Mouse (Mus musculus) retina, postnatal 1 day (tissue): ENCODE data around the gene 1110017D15Rik.
A peak's percentile ranks its signal among the peaks of the same experiment; 100 is the strongest.

ENCODE experiments used
- DNase-seq: peaks from one replicate; pipeline ENCODE4 v3.0.0-alpha.2; 2012

Gene 1110017D15Rik

GRCm38 (mm10) chr4:41507998-41508397 lies 9.1 kb downstream of the 1110017D15Rik start:
- DNase-seq: no peak

DNA sequence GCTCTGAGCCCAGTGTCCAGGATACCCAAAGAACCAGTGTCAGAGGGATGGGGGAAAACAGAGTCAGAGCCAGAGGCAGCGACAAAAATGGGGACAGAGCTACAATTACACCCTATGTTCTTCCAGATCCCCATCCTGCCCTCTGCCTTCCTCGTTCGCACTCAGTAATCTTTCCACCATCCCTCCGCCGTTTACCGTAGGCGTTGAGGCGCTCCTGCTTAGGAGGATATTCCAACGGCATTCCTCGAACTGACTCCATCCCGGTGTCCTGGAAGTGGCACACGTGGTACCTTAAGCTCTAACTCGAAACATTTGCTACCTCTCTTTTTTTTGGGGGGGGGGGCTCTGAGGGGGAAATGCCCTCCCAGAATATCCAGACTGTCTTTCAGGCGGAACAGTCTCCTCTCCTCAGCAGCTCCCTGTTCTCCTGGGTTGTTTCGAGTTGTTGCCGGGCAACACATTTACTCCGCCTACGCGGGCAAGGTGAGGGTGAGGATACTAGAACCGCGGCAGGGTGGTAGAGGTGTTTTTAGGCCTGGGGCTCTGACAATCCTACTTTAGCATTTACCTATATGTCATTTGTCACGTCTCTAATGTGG lies 9.7 kb downstream of the 1110017D15Rik start:
- DNase-seq: peak; percentile 32

DNA sequence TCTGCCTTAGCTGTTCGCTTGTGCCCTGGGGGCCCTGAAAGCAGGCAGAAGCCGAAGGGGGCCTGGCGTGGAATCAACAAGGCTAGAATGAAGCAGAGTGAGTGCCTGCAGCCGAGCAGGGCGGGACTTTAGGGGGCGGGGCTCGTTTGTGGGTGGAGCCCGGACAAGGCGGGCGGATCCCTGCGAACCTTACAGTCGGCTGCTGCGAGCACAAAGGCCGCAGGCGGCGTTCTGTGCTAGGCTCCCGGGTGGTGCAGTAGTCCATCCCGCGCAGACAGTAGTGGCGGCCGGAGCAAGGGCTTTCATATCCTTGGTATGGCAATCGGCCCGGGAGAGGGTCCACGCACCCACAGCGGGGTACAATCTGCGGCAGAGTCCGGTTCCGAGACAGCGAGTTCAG lies 10.2 kb downstream of the 1110017D15Rik start:
- peak; percentile 90 for DNase-seq

DNA sequence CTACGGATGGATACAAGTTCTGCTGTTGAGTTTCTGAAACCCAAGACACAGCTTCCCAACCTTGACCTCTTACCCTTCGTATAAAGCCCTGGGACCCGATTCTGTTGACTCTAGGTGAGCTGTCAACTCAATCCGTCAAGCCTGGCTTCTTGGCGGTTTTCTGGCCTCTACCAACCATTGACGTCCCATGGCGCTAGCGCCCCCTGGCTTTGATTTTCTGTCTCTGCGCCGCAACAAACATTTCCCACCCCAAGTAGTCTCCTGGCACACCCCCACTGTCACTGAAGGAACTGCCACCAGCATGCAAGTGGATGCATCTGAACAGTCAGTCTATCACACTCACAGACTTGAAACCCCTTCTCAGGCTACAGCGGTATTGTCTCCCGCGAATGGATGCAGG lies 11.0 kb downstream of the 1110017D15Rik start:
- peak; percentile 75 for DNase-seq

GRCm38 (mm10) chr4:41505131-41505551 lies 12.0 kb downstream of the 1110017D15Rik start:
- peak; percentile 33 for DNase-seq

DNA sequence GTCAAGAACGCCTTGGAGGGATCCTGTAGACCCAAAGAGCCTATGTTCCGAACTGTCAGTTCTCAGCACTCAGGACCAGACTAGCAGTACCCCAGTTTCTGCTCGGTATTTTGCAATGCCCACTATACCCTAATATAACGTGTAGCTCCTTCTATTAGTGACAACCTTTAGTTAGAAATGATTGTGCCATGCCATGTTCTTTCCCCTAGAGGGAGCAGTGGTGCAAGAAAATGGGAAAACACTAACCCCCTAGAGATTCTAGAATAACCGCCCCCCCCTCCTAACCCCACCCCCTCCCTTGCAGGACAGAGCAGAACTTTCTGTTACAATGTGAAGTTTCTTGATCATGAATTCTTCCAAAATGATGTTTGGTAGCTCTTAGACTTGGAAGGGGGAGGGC lies 12.8 kb downstream of the 1110017D15Rik start:
- peak; percentile 24 for DNase-seq

DNA sequence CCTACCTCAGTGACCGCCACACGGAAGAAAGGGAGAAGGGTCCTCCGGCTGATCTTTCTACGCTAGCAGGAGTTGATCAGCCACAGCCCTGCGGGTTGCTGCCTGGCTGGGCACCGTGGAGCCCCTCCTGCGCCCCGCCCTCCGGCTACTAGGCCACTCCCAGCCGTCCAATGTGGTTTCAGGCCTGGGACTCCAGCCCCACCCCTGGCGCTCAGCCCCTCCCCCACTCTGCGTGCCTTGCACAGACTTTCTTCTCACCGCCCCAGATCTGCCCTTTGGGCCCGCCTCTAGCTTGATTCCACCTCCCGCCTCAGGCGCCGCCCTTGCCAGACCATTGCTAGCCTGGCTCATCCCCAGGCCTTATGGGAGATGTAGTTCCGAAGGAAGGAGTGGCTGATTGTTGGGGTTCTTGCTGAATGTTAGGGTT lies 14.1 kb downstream of the 1110017D15Rik start, which contains the start of gene AI464131:
TSS of gene AI464131 (minus strand) at position 91 of the 427 bp plus-strand sequence.
- DNase-seq: peak; percentile 98

DNA sequence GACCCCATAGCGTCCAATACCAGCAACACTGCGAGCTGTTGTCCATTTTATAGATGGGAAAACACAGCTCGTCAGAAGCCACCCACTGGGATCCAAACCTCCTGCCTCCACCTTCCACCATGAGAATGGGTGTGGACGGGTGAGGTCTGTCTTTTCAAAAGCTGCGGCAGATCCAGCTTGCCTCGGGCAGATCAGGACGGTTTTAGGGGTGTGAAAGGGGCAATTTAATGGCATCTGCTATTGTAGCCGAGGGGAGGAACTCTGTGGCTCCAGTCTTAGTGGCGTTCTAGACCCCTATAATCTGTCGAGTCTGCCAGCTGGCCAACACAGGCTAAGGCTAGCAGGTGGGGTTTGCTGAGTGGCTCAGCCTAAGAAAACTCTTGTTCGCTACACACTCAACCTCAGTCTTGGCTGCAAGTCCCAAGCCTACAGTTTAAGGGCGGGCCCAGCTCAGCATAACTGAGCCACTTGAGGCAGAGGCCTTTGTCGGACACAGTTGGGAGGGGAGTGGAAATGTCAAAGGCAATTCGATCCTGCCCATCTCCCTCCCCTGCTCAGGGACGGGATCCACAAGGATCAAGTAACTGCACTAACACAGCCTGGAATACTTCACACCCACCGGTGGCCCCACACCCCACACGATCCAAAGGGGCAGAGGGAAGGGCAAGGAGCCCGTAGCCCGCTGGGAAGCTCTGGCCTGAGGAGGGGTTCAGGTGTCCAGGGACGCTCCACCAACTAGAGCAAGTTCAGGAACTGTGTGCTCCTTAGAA lies 14.8 kb downstream of the 1110017D15Rik start:
- peak; percentile 58 for DNase-seq

DNA sequence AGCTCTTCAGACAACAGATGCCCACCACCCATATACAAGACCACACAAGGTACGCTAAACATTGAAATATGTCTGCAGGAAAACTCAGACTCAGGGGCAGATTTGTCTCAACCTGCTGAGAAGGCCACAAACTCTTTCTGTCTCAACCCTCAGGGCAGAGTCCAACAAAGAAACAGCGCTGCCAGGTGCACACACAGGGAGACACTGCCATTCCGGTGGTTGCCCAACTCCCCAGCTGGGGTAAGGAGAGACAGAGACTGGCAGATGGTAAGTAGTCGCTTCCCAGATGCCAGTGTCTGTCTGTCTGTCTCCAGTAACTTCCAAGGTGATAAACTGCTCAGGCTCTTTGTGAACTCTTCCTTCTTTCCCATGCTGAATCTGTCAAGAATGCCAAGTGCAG lies 16.3 kb downstream of the 1110017D15Rik start:
- DNase-seq: no peak

DNA sequence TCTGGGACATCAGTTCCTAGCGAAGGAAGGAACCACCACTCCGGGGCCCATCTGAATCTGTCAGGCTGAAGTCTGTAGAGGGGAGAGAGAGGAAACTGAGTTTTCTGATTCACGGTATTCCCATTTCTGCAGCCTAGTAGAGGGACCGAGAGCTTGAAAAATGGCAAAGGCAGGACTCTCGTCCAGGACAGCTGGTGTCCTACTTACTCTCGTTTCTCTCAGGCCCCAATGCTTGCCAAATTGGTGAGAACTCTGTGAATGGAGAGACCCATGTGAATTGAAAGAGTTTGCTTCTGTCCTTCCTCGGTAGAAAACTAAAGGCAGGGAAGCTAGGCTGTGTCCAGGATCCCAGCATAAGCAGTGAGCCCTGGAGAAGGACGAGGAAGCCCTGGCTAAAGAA lies 17.5 kb downstream of the 1110017D15Rik start:
- DNase-seq: no peak

- DNase-seq: peak; percentile 53
These were observed 18.2 kb downstream of the 1110017D15Rik start for GRCm38 (mm10) chr4:41498921-41499391.

DNA sequence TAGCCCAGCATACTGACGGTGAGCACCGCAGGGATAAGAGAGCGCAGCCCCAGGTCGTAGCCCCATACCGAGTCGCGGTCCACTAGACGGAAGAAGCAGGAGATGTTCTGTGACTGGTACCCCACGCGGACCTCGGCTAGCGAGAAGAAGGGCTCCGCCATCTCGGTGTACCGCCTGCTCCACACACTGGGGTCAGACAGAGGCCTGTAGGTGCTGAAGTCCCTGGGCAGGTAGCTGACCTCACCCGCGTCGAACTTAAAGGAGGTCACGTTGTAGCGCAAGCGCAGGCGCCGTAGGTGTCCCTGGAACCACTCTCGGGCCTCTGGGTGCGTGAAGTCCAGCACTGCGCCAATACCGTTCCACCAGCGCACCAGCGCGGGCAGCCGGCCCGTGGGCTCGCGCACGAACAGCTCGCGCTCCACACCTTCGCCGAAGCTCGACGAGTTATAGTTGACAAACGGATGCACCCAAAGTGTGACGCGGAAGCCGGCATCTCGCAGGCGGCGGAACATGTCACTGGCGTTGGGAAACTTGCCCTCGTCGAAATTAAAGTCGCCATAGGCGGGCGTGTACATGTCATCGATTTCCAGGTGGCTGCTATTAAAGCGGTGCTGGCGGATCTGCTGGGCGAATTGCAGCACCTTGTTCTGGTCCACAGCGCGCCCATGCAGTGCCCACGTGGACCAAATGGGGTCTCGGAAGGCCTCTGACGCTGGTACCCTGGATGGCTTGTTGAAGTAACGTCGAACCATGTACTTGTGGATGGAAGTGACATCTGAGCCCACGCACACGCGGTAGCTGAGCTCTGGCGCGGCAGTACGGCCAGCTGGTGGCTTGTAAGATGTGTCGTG lies 18.9 kb downstream of the 1110017D15Rik start:
- peak; percentile 29 for DNase-seq

GRCm38 (mm10) chr4:41497579-41497978 lies 19.6 kb downstream of the 1110017D15Rik start:
- DNase-seq: peak; percentile 70

DNA sequence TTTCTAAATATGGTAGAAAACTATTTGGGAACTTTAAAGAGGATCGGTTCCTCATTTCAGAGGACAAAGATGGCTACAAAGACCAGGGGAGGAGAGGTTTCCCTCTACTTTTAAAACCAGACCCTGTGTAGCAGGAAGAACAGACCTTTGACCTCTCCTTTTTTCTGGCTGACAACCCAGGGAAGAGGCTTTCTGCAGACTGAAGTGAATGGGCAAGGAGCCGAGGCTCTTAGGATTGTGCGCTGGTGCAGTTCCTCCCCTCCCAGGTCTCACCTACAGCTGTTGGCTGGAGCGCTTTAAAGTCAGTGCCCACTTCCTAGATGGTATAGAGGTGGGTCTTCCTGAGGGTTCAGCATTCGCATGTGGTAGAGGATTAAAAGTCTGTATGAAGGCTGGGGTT lies 20.1 kb downstream of the 1110017D15Rik start:
- DNase-seq: no peak

- no peak for DNase-seq
These were observed 21.3 kb downstream of the 1110017D15Rik start for GRCm38 (mm10) chr4:41495850-41496249.

DNA sequence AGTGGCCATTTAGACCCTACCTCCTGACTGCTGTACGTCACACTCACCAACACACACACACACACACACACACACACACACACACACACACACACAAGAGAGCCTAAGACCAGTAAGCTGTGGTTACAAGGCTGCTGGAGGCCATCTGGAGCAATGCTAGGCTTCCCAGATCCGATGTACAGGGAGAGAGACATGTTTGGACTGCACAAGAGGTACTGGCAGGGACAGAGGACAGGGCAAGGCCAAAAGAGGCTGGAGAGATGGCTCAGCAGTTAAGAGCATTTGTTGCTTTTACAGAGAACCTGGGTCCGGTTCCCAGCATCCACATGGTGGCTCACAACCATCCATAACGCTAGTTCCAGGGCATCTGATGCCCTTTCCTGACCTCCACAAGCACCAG lies 22.1 kb downstream of the 1110017D15Rik start:
- no peak for DNase-seq

DNA sequence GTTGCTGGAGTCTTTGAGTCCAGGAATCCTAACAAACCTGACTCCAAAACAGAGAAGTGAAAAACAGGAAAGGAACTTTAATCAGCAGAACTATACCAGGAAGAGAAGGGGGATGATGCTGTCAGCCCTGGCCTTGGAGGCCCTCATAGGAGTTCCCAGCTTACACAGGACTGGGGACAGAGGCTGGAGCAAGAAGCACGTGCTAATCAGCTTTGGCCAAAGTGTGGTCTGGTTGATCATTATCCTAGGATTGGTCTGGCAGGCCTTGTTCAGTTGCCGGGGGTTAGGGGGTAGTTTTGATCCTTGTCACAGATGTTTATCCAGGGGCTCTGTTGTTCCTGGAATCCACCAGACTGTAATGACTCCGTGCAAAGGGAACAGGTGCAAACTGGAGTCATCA lies 22.8 kb downstream of the 1110017D15Rik start:
- no peak for DNase-seq

DNA sequence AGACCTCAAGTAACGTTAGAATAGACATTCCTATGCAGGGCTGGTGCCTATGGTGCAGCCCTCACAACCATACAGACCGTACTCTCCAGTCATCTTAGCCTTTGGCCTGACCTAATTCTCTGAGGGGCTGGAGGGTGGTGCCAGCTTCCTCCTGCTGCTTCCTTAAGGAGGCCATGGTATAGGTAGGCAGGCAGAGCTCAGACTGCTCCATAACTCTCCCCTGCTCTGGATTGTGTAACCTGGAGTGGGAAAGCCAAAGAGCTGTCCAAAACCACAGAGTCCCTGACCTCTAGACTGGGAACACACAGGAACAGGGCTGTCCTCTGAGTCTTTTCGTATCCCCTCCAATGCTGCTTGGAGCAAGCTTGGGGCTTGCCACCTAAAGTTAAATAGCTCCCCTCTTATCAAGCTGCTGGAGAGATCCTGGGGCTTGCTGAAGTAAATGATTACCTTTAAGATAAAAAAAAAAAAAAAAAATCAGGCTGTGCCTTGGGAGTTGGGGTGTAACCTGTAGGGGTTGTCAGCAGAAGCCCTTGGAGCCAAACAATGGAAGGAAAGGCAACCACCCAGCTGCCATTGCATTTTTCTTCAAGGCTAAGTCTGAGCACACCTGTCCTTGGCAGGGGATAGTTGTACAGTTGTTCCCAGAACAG lies 23.5 kb downstream of the 1110017D15Rik start:
- DNase-seq: no peak

- no peak for DNase-seq
These were observed 24.2 kb downstream of the 1110017D15Rik start for GRCm38 (mm10) chr4:41492951-41493350.

GRCm38 (mm10) chr4:41481601-41482017 lies 35.5 kb downstream of the 1110017D15Rik start:
- no peak for DNase-seq

DNA sequence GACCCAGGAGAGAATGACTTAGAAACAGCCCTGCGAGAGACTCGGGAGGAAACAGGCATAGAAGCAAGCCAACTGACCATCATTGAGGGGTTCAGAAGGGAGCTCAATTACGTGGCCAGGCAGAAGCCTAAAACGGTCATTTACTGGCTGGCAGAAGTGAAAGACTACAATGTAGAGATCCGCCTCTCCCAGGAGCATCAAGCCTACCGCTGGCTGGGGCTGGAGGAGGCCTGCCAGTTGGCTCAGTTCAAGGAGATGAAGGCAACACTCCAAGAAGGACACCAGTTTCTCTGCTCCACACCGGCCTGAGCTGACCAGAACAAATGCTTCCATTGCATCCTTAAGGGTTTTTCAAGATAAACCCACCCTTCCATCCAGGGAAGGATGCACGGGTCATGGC lies 36.9 kb downstream of the 1110017D15Rik start:
- no peak for DNase-seq

DNA sequence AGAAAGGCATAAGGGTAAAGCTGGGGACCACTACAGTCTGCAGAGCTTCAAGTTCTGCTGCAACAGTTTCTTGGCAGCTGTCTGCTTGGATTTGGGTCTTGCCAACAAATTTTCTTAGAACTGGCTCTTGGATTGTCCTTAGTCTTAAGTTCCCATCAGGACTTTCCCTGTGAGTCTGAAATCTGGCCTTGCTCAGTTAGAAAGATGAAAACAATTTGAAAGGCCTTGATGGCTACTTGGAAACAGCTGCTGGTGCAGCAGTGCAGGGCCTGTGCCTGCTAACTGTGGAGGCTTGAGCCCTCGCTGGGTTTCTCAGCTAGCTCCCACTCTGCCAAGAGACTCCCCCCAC lies 37.7 kb downstream of the 1110017D15Rik start:
- DNase-seq: no peak
